Mouse (Mus musculus) naive thymus-derived CD4-positive, alpha-beta T cell, adult 2 months (primary cell): Measurements from ENCODE around the gene Platr17.
A peak's percentile ranks its signal among the peaks of the same experiment; 100 is the strongest.
"Not testable (repeated sequence)": the region's sequence is repeated elsewhere in the genome, so short reads cannot be mapped to it uniquely, and the experiment has no call there.

Source experiments
- DNase-seq: peaks from one replicate; pipeline ENCODE4 v3.0.0-alpha.2; 2011; ENCODE audit warnings: low read depth

The Platr17 gene

GRCm38 (mm10) chr17:33904835-33905234 lies at the start of gene Platr17:
Platr17 (plus strand) TSS chr17:33905135.
- not testable (repeated sequence) for DNase-seq

GRCm38 (mm10) chr17:33857816-33858215 lies 47.1 kb upstream of the Platr17 start:
- DNase-seq, result no peak

DNA sequence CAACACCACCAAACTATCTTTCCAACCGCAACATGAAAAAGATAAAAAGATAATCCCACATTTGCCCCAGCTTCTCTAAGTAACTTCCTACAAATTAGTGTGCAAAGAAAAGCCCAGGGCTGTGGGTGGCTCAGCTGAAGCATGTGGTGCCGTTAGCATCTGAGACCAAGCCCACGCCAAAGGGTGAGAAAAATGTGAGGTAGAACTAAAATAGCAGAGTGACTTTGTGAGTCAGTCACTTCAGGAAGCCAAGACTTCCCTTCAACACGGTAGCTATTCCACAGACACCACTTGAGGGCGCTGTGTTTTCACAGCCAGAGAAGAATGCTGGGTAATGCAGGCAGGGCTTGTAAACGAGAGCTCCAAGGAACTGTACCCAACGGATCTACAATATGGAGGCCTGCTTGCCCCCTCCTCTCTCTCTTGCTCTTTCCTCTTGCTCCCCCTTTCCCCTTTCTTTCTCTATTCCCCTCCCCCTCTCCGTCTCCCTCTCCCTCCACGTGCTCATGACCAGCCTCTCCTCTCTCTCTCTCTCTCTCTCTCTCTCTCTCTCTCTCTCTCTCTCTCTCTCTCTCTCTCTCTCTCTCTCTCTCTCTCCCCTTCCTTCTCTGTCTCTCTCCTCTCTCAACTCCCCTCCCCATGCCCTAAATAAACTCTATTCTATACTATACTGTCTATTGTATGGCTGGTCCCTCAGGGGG lies 39.5 kb upstream of the Platr17 start:
- DNase-seq, result peak; percentile 94

GRCm38 (mm10) chr17:33873537-33873936 lies 31.4 kb upstream of the Platr17 start, which contains the start of gene Gm7029:
Gm7029 (plus strand) TSS chr17:33873837.
- DNase-seq, result not testable (repeated sequence)

DNA sequence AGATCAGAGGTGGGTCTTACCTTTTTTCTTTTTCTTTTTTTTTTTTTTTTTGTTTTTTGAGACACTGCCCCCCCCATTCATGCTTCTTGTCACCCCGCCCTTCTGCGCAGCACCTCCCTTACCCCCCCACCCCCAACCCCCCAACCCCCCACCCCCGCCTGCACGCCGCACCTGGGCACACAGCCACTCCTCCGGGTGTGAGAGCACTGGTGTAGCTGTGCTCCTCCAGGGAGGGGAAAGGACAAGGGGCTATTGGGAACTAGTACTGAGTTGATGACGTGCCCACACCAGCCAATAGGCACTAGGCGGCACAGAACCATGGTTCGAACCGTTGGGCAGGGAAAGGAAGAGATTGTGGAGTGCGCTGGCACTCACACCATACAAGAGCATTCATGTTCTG lies 30.5 kb upstream of the Platr17 start:
- DNase-seq, result no peak

GRCm38 (mm10) chr17:33875797-33876196 lies 29.1 kb upstream of the Platr17 start:
- peak; percentile 37 for DNase-seq

DNA sequence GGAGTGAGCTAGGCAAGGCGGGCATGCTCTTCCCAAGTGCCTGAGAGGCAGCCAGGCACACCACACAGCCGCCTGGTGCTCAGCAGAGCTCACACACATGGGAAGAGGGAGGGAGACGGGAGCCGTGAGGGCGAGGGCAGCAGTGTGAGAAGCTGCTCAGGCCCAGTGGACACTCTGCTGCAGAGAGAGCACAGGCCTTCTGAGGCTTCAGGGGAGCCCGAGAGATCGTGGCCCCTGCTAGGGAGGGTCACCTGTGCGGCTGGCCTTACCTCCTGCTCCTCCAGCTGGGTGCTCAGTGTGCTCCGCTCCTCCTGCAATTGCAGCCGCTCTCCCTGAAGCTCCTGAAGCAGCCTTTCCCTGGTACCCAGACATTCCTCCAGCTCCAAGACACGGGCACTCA lies 20.6 kb upstream of the Platr17 start:
- not testable (repeated sequence) for DNase-seq

DNA sequence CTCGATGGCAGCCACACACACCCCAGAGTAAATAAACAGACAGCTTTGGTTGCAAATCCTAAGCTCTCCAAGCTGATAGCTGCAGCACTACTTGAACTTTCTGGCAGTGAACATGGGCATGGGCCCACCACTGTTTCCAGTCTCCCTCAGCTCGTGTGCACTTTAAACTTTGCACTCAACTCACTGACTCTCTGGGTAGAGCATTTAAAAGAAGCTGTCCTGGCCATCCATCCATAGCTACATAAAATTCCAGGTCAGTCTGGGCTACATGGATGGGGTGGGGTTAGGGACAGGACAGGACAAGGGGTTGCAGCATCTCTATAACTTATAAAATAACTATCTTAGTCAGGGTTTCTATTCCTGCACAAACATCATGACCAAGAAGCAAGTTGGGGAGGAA lies 17.1 kb upstream of the Platr17 start:
- DNase-seq, result not testable (repeated sequence)

- DNase-seq, result not testable (repeated sequence)
Measured at GRCm38 (mm10) chr17:33888230-33888629, 16.7 kb upstream of the Platr17 start.

GRCm38 (mm10) chr17:33889941-33890532 lies 14.9 kb upstream of the Platr17 start:
- DNase-seq, result not testable (repeated sequence)

- DNase-seq, result peak; percentile 99
Measured at GRCm38 (mm10) chr17:33890533-33891059, 14.3 kb upstream of the Platr17 start, which contains the start of gene Kifc1. Kifc1 (minus strand) TSS chr17:33890661.

DNA sequence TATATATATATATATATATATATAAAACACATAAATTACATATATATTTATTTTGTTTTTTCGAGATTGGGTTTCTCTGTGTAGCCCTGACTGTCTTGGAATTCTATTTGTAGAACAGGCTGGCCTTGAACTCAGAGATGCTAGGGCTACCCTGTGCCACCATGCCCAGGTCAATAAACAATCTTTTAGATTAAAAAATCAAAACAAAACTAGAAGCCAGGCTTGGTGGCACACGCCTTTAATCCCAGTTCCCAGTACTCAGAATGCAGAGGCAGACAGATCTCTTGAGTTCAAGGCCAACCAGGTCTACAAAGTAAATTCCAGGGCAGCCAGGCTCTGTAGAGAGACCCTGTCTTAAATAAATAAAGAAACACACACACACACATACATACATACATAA lies 13.6 kb upstream of the Platr17 start:
- DNase-seq, result no peak

DNA sequence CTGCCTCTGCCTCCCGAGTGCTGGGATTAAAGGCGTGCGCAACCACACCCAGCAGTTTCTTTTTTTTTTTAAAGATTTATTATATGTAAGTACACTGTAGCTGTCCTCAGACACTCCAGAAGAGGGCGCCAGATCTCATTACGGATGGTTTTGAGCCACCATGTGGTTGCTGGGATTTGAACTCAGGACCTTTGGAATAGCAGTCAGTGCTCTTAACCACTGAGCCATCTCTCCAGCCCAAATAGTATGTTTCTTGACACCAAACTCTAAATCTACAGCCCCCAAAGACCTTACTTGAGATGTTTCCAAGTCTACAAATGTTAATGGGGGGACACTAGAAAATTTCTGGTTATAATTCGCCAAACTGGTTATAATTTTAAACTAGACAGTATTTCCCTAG lies 13.0 kb upstream of the Platr17 start:
- not testable (repeated sequence) for DNase-seq

- DNase-seq, result no peak
Measured at GRCm38 (mm10) chr17:33892429-33892828, 12.5 kb upstream of the Platr17 start.

GRCm38 (mm10) chr17:33893011-33893410 lies 11.9 kb upstream of the Platr17 start:
- DNase-seq, result not testable (repeated sequence)

DNA sequence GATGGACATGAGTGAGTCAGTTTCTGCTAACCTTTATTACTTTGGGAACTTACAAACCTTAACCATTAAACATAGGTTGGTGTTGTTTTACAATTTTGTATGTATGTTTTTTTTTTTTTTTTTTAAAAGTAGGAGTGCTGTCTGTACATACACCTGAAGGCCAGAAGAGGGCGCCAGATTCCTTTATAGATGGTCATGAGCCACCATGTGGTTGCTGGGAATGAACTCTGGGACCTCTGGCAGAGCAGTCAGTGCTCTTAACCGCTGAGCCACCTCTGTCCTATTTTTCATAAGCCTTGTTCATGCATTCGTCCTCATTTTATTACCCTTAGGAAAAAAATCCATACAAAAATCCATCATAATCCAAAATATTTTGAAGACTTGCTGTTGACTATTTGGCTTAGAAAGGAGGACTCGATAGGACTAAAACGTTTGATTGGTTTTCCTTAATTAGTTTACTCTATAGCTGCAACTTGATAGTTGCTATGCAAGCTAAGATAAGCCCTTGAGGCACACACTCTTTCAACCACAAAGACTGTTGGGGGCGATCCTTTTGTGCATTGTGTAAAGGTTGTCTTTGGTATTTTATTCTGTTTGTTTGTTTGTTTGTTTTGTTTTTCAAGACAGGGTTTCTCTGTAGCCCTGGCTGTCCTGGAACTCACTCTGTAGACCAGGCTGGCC lies 7.7 kb upstream of the Platr17 start:
- peak; percentile 90 for DNase-seq

GRCm38 (mm10) chr17:33898193-33898592 lies 6.7 kb upstream of the Platr17 start:
- DNase-seq, result not testable (repeated sequence)

DNA sequence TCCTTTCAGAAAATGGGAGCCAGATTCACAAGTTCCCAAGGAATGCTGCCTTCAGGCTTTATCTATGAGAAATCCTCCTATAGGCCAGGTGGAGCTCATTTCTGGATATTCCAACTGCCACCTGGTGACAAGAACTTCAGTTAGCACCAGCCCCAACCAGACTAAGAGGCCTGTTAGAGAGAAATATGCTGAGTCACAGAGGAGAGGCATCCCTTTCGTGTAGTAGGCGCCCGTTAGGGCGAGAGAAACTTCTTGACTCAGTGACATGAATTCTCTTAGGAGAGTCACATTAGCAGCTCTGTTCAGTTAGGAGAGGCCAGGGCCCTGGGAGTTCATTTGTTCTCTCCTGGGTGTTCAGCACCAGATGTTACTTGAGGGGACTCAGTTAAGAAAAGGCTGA lies 5.3 kb upstream of the Platr17 start:
- DNase-seq, result no peak

DNA sequence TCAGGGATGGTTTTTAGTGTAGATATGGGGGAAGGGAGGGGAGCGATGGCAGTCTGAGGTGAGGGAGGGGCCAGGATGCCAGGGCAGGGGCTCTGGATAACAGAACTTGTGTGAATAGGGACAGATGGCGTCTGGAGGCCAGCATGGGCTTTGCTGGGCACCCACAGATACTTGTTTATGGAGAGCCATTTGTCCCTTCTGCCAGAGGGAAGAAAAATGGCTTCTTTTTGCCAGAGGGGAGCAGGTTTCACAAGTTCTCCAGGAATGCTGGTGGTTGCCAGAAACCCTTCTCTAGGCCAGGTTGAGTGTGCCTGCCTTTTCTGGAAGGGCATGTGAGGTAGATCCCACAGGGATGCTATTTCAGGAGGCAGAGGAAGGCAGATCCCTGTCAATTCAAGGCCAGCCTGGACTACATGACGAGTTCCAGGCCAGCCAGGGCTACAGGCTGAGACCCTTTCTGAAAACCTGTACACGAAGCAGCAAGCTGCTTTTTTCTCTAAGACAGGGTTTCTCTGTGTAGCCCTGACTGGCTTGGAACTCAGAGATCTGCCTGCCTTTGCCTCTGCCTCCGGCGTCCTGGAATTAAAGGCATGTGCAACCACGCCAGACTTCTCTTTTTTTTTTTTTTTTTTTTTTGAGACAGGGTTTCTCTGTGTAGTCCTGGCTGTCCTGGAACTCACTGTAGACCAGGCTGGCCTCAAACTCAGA lies 4.5 kb upstream of the Platr17 start:
- DNase-seq, result no peak

DNA sequence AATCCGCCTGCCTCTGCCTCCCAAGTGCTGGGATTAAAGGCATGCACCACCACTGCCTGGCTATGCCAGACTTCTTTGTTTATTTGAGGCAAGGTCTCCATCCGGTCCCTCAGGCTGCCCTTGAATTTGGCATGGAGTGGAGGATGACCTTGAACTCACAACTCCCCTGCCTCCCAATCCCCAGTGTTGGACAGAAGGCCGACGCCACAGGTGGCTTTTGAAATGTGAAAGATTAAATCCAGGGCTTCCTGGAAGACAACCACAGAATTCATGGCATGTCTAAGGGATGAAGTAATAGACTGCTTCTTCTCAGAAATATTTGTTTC lies 4.0 kb upstream of the Platr17 start:
- DNase-seq, result no peak

GRCm38 (mm10) chr17:33901653-33902052 lies 3.3 kb upstream of the Platr17 start:
- DNase-seq, result no peak

DNA sequence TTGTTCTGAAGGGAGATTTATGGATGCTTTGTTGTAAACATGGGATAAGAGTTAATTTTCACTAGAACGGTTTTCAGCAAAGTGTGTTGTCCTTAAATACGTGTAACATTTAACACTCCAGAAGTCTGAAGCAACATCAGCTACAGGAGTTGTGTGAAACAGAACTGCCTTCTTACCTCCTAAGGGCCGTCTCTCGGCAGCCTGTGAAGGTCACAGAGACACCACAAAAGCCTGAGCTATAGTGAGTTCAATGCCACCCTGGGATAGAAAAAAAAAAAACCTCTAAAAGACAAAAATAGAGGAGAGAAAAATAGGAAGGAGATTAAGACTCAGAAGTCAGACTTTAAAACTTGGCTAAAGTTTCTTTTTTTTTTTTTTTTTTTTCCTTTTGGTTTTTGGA lies 2.9 kb upstream of the Platr17 start:
- peak; percentile 42 for DNase-seq
